Mouse (Mus musculus) hindbrain, embryonic 12.5 days (tissue): ENCODE measurements at regions not wholly inside any gene's neighbourhood (a gene's known extent, or its start where the extent isn't known, plus 50 kb on each side); places are given as distances from the start of the nearest gene placed in this dataset.

Source experiments
- ATAC-seq: fragments of 200-750 bp; cut with Nextera tagmentation; 2 replicates; pipeline ENCODE4 v1.8.0; 2017; ENCODE audit warnings: moderate TSS enrichment; ENCODE audit not compliant: low FRiP score
- H3K27ac ChIP-seq: fragments of 300-500 bp; sonication (generic); 2 replicates; pipeline ENCODE4 v1.5.1; 2016; ENCODE audit warnings: mild to moderate bottlenecking
- H3K27me3 ChIP-seq: fragments of 300-500 bp; sonication (generic); 2 replicates; pipeline ENCODE4 v1.6.1; 2016; ENCODE audit warnings: mild to moderate bottlenecking
- H3K36me3 ChIP-seq: fragments of 300-500 bp; sonication (generic); 2 replicates; pipeline ENCODE4 v1.6.1; 2016; ENCODE audit warnings: mild to moderate bottlenecking
- H3K4me1 ChIP-seq: fragments of 300-500 bp; sonication (generic); 2 replicates; pipeline ENCODE4 v1.6.1; 2016
- H3K4me2 ChIP-seq: fragments of 300-500 bp; sonication (generic); replicated peaks from 2 replicates; pipeline ENCODE4 v1.6.1; 2016; ENCODE audit warnings: mild to moderate bottlenecking
- H3K4me3 ChIP-seq: fragments of 300-500 bp; sonication (generic); 2 replicates; pipeline ENCODE4 v1.5.1; 2016; ENCODE audit warnings: mild to moderate bottlenecking
- H3K9ac ChIP-seq: fragments of 300-500 bp; sonication (generic); 2 replicates; pipeline ENCODE4 v1.6.1; 2016; ENCODE audit warnings: mild to moderate bottlenecking, moderate library complexity
- H3K9me3 ChIP-seq: fragments of 300-500 bp; sonication (generic); replicated peaks from 2 replicates; pipeline ENCODE4 v1.6.1; 2016; ENCODE audit warnings: mild to moderate bottlenecking
- WGBS: fragments of 180-500 bp; shearing (Covaris S2); methylation state at CpG from one replicate; pipeline ENCODE4 v1.1.7; 2016; 5-methylcytosine and 5-hydroxymethylcytosine counted together

- H3K4me3 ChIP-seq, result no peak overlapping the region
- no peak; the same call in 1 of the 2 replicates for ATAC-seq
- no peaks in the 10 kb centered on the region for H3K4me1 ChIP-seq
- H3K9ac ChIP-seq, result no peak overlapping the region
- WGBS, result 87% methylated on average over 9 of the region's 9 CpGs
- H3K4me2 ChIP-seq, result no peak overlapping the region
- H3K36me3 ChIP-seq, result no peaks in the 10 kb centered on the region
- H3K27ac ChIP-seq, result no peak overlapping the region
- no peaks in the 10 kb centered on the region for H3K9me3 ChIP-seq
- H3K27me3 ChIP-seq, result no peaks in the 10 kb centered on the region
Measured at GRCm38 (mm10) chr11:23996250-23996649, 78.6 kb downstream of the A830031A19Rik start.

- H3K9ac ChIP-seq, result no peak overlapping the region
- H3K27ac ChIP-seq, result no peak overlapping the region
- H3K4me1 ChIP-seq, result no peaks in the 10 kb centered on the region
- no peaks in the 10 kb centered on the region for H3K36me3 ChIP-seq
- H3K4me3 ChIP-seq, result no peak overlapping the region
- no peak overlapping the region for H3K4me2 ChIP-seq
- no peak for ATAC-seq
- H3K9me3 ChIP-seq, result no peaks in the 10 kb centered on the region
- no peaks in the 10 kb centered on the region for H3K27me3 ChIP-seq
Measured at GRCm38 (mm10) chr11:23994160-23994559, 80.7 kb downstream of the A830031A19Rik start.

GRCm38 (mm10) chr11:23987532-23988450, 87.1 kb downstream of the A830031A19Rik start:
- Histone ChIP-seq H3K27me3 (no peaks in the 10 kb centered on the region), H3K9ac (no peak overlapping the region), H3K4me3 (no peak overlapping the region), H3K9me3 (no peaks in the 10 kb centered on the region), H3K4me1 (no peaks in the 10 kb centered on the region), H3K36me3 (no peaks in the 10 kb centered on the region), H3K4me2 (no peak overlapping the region), H3K27ac (no peak overlapping the region)
- ATAC-seq, result no peak
- WGBS, result 72% methylated on average over 7 of the region's 7 CpGs

- no peak overlapping the region for H3K4me2 ChIP-seq
- H3K4me1 ChIP-seq, result no peaks in the 10 kb centered on the region
- no peaks in the 10 kb centered on the region for H3K36me3 ChIP-seq
- H3K27ac ChIP-seq, result no peak overlapping the region
- no peaks in the 10 kb centered on the region for H3K27me3 ChIP-seq
- no peak overlapping the region for H3K9ac ChIP-seq
- H3K9me3 ChIP-seq, result no peaks in the 10 kb centered on the region
- no peak for ATAC-seq
- H3K4me3 ChIP-seq, result no peak overlapping the region
- 91% methylated on average over 3 of the region's 3 CpGs for WGBS
Measured at GRCm38 (mm10) chr11:23985231-23985630, 89.6 kb downstream of the A830031A19Rik start.

- no peak overlapping the region for H3K4me3 ChIP-seq
- H3K4me1 ChIP-seq, result no peaks in the 10 kb centered on the region
- no peak overlapping the region for H3K27ac ChIP-seq
- no peaks in the 10 kb centered on the region for H3K9me3 ChIP-seq
- peak; percentile 77 for ATAC-seq
- H3K36me3 ChIP-seq, result no peaks in the 10 kb centered on the region
- no peak overlapping the region for H3K9ac ChIP-seq
- WGBS, result 14% methylated on average over 5 of the region's 5 CpGs
- no peaks in the 10 kb centered on the region for H3K27me3 ChIP-seq
- no peak overlapping the region for H3K4me2 ChIP-seq
Measured at GRCm38 (mm10) chr11:23979332-23979731, 84.3 kb upstream of the Papolg start.

- H3K4me2 ChIP-seq, result no peak overlapping the region
- no peaks in the 10 kb centered on the region for H3K36me3 ChIP-seq
- no peaks in the 10 kb centered on the region for H3K27me3 ChIP-seq
- H3K4me3 ChIP-seq, result no peak overlapping the region
- WGBS, result 77% methylated on average over 5 of the region's 5 CpGs
- no peak overlapping the region for H3K27ac ChIP-seq
- no peaks in the 10 kb centered on the region for H3K9me3 ChIP-seq
- ATAC-seq, result no peak
- H3K9ac ChIP-seq, result no peak overlapping the region
- H3K4me1 ChIP-seq, result no peaks in the 10 kb centered on the region
Measured at GRCm38 (mm10) chr11:23978300-23978699, 83.2 kb upstream of the Papolg start.

- H3K27me3 ChIP-seq, result no peaks in the 10 kb centered on the region
- H3K9me3 ChIP-seq, result no peaks in the 10 kb centered on the region
- no peak overlapping the region for H3K4me2 ChIP-seq
- ATAC-seq, result no peak
- H3K36me3 ChIP-seq, result no peaks in the 10 kb centered on the region
- H3K4me1 ChIP-seq, result no peaks in the 10 kb centered on the region
- no peak overlapping the region for H3K9ac ChIP-seq
- no peak overlapping the region for H3K27ac ChIP-seq
- WGBS, result 86% methylated on average over 8 of the region's 8 CpGs
- no peak overlapping the region for H3K4me3 ChIP-seq
Measured at GRCm38 (mm10) chr11:23977096-23977495, 82.0 kb upstream of the Papolg start.

DNA sequence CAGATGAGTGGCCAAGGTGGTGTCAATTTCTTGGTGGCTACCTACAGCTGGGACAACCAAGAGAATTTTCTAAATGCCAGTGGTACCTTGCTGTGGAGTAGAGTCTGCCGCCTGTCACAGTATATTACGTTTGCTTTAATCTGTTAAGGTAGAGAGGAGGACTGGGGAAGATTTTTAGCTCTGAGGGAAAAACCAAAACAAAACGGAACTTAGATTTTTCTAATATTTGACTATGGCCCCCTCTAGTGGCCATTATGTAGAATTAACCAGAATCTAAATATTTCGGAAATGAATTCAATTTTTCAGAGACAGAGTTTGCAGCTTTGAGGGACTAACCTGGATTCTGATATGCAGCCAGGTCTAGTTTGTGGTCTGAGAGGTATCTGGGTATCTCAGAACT, 59.3 kb upstream of the Papolg start:
- Histone ChIP-seq H3K27ac (no peak overlapping the region), H3K4me2 (no peak overlapping the region; the same call in 1 of the 2 replicates), H3K36me3 (no peaks in the 10 kb centered on the region), H3K9ac (no peak overlapping the region), H3K4me3 (no peak overlapping the region), H3K9me3 (no peaks in the 10 kb centered on the region), H3K27me3 (peaks cover 3% of the 10 kb centered on the region; the same call in 1 of the 2 replicates), H3K4me1 (no peaks in the 10 kb centered on the region)
- 2% methylated on average over 4 of the region's 4 CpGs for WGBS
- no peak for ATAC-seq

GRCm38 (mm10) chr11:23945966-23946365, 50.9 kb upstream of the Papolg start:
- Histone ChIP-seq H3K36me3 (no peaks in the 10 kb centered on the region), H3K27ac (no peak overlapping the region), H3K4me2 (no peak overlapping the region), H3K4me3 (no peak overlapping the region), H3K4me1 (no peaks in the 10 kb centered on the region), H3K9me3 (no peaks in the 10 kb centered on the region), H3K27me3 (no peaks in the 10 kb centered on the region), H3K9ac (no peak overlapping the region)
- ATAC-seq, result no peak
